Mouse (Mus musculus) neural tube, embryonic 13.5 days (tissue): ENCODE measurements around the gene Ubqln5. TPM values are rescaled to one million over a fixed set of nuclear protein-coding genes. Genes with fewer than 3 reads are reported as not detected.

Experiments used
- polyA plus RNA-seq: library from polyadenylated mRNA; unstranded; fragments of >200 nt; fragmentation: Nextera tagmentation; extraction: Ambion mirVana; gene quantifications from 2 replicates; pipeline ENCODE4 v1.2.1, GENCODE M21; 2015

Gene Ubqln5
- polyA plus RNA-seq, 1 experiment from 2014 or later, result not detected

Other genes starting within 250 kb of the Ubqln5 start
- gene Olfr66, start 243.6 kb downstream of the Ubqln5 start, polyA plus RNA-seq, result not detected in 2 replicates
- not detected in 2 replicates for gene Olfr64, start 235.3 kb downstream of the Ubqln5 start, polyA plus RNA-seq
- gene Olfr65, start 226.3 kb downstream of the Ubqln5 start, polyA plus RNA-seq, result not detected in 2 replicates
- not detected in 2 replicates for gene Olfr631, start 201.0 kb downstream of the Ubqln5 start, polyA plus RNA-seq
- gene Olfr632, start 195.5 kb downstream of the Ubqln5 start, polyA plus RNA-seq, result 0.08 TPM in 1 of 2 replicates, not detected in the other
- gene Olfr633, start 185.4 kb downstream of the Ubqln5 start, polyA plus RNA-seq, result not detected in 2 replicates
- not detected in 2 replicates for gene Olfr635, start 158.7 kb downstream of the Ubqln5 start, polyA plus RNA-seq
- not detected in 2 replicates for gene Olfr638, start 131.1 kb downstream of the Ubqln5 start, polyA plus RNA-seq
- gene Olfr639, start 112.5 kb downstream of the Ubqln5 start, polyA plus RNA-seq, result not detected in 2 replicates
- not detected in 2 replicates for gene Olfr640, start 104.3 kb downstream of the Ubqln5 start, polyA plus RNA-seq
- not detected in 2 replicates for gene Olfr641, start 94.4 kb downstream of the Ubqln5 start, polyA plus RNA-seq
- not detected in 2 replicates for gene Olfr642, start 77.2 kb downstream of the Ubqln5 start, polyA plus RNA-seq
- gene 4930516K23Rik, start 68.4 kb downstream of the Ubqln5 start, polyA plus RNA-seq, result not detected in 2 replicates
- gene Olfr644, start 58.0 kb downstream of the Ubqln5 start, polyA plus RNA-seq, result not detected in 2 replicates
- gene Olfr645, start 44.4 kb downstream of the Ubqln5 start, polyA plus RNA-seq, result not detected in 2 replicates
- gene Olfr646, start 25.0 kb downstream of the Ubqln5 start, polyA plus RNA-seq, result not detected in 2 replicates
- not detected in 2 replicates for gene Olfr643, start 7.6 kb upstream of the Ubqln5 start, polyA plus RNA-seq
- gene Ubqln3, start 13.5 kb upstream of the Ubqln5 start, polyA plus RNA-seq, result not detected in 2 replicates
- not detected in 2 replicates for gene Ubqlnl, start 20.7 kb upstream of the Ubqln5 start, polyA plus RNA-seq
- gene Olfm5, start 35.0 kb upstream of the Ubqln5 start, polyA plus RNA-seq, result not detected in 2 replicates
- gene Olfr648, start 53.6 kb upstream of the Ubqln5 start, polyA plus RNA-seq, result 0.23 and 0.25 TPM in 2 replicates
- not detected in 2 replicates for gene Olfr649, start 66.2 kb upstream of the Ubqln5 start, polyA plus RNA-seq
- gene Trim6, start 89.0 kb upstream of the Ubqln5 start, polyA plus RNA-seq, result 0.47 and 0.83 TPM in 2 replicates
- 0.84 TPM in 2 replicates for gene Trim34a, start 114.6 kb upstream of the Ubqln5 start, polyA plus RNA-seq
- gene Trim5, start 158.3 kb upstream of the Ubqln5 start, polyA plus RNA-seq, result 0.08 and 0.14 TPM in 2 replicates
- gene Trim12a, start 185.6 kb upstream of the Ubqln5 start, polyA plus RNA-seq, result 2.3 and 3.1 TPM in 2 replicates
- gene Trim34b, start 199.6 kb upstream of the Ubqln5 start, polyA plus RNA-seq, result not detected in 2 replicates
- 1.2 and 1.4 TPM in 2 replicates for gene Trim12c, start 223.5 kb upstream of the Ubqln5 start, polyA plus RNA-seq
- not detected in 2 replicates for gene Trim30b, start 240.1 kb upstream of the Ubqln5 start, polyA plus RNA-seq